Mouse (Mus musculus) forebrain, embryonic 13.5 days (tissue): ENCODE measurements at regions not wholly inside any gene's neighbourhood (a gene's known extent, or its start where the extent isn't known, plus 50 kb on each side); places are given as distances from the start of the nearest gene placed in this dataset.

Experiments used
- ATAC-seq: fragments of 200-750 bp; cut with Nextera tagmentation; 2 replicates; pipeline ENCODE4 v1.8.0; 2017
- H3K27ac ChIP-seq: fragments of 300-500 bp; sonication (generic); 2 replicates; pipeline ENCODE4 v1.5.1; 2015; ENCODE audit warnings: inconsistent platforms, mild to moderate bottlenecking, moderate library complexity
- H3K27me3 ChIP-seq: fragments of 300-500 bp; sonication (generic); 2 replicates; pipeline ENCODE4 v1.6.1; 2015; ENCODE audit warnings: mild to moderate bottlenecking, inconsistent platforms
- H3K36me3 ChIP-seq: fragments of 300-500 bp; sonication (generic); 2 replicates; pipeline ENCODE4 v1.6.1; 2015; ENCODE audit warnings: mild to moderate bottlenecking, inconsistent platforms; ENCODE audit not compliant: poor library complexity, severe bottlenecking
- H3K4me1 ChIP-seq: fragments of 300-500 bp; sonication (generic); 2 replicates; pipeline ENCODE4 v1.6.1; 2015; ENCODE audit warnings: inconsistent platforms
- H3K4me2 ChIP-seq: fragments of 300-500 bp; sonication (generic); 2 replicates; pipeline ENCODE4 v1.6.1; 2015; ENCODE audit warnings: inconsistent platforms, mild to moderate bottlenecking, moderate library complexity
- H3K4me3 ChIP-seq: fragments of 300-500 bp; sonication (generic); 2 replicates; pipeline ENCODE4 v1.5.1; 2015; ENCODE audit warnings: mild to moderate bottlenecking, inconsistent platforms
- H3K9ac ChIP-seq: fragments of 300-500 bp; sonication (generic); 2 replicates; pipeline ENCODE4 v1.6.1; 2015; ENCODE audit warnings: mild to moderate bottlenecking, inconsistent platforms
- H3K9me3 ChIP-seq: fragments of 300-500 bp; sonication (generic); replicated peaks from 2 replicates; pipeline ENCODE4 v1.6.1; 2016; ENCODE audit warnings: inconsistent platforms
- WGBS: fragments of 180-500 bp; shearing (Covaris S2); methylation state at CpG from one replicate; pipeline ENCODE4 v1.1.7; 2015; 5-methylcytosine and 5-hydroxymethylcytosine counted together

DNA sequence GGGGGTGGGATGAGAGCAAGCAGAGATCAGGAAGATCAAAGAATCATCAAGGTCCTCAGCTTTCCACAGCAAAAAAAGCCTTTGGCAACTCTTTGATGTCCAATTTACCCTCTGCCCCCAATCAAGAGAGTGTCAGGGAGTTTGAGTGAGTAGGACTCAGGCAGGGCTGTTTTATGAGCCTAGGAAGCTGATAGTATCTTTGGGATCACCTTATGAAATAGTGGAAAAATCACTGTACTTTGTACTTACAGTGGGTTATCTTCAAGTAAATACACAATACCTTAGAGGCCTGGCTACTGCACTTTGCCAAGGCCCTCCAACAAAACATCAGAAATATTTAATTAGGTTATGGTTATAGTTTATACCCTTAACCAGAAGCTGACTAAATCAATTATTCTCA lies 1085.4 kb downstream of the Slc22a22 start:
- H3K27ac ChIP-seq = no peak overlapping the region
- no peaks in the 10 kb centered on the region for H3K27me3 ChIP-seq
- no peaks in the 10 kb centered on the region for H3K9me3 ChIP-seq
- ATAC-seq = no peak
- no peak overlapping the region for H3K4me3 ChIP-seq
- H3K4me1 ChIP-seq = no peaks in the 10 kb centered on the region
- H3K9ac ChIP-seq = no peak overlapping the region
- H3K4me2 ChIP-seq = no peak overlapping the region
- no peaks in the 10 kb centered on the region for H3K36me3 ChIP-seq

DNA sequence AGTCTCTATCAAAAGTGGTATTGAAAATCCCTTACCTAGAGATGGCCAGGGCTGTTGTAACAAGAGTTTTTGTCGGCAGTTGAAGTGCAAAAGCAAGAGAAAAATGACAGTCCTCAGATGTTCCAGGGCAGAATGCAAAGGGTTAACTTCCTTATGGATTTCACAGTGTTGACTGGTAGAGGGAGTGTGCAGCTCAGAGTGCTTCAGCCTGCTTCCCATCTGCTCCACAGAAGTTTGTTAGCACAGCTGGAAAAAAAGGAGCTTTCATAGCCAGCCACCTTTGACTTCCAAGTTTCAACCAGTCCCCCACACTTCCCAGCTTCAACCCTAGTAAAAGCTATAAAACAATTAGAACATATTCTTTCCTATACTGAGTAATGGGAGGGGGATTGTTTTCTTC lies 1098.9 kb downstream of the Slc22a22 start:
- WGBS = 74% methylated on average over 1 of the region's 1 CpGs

DNA sequence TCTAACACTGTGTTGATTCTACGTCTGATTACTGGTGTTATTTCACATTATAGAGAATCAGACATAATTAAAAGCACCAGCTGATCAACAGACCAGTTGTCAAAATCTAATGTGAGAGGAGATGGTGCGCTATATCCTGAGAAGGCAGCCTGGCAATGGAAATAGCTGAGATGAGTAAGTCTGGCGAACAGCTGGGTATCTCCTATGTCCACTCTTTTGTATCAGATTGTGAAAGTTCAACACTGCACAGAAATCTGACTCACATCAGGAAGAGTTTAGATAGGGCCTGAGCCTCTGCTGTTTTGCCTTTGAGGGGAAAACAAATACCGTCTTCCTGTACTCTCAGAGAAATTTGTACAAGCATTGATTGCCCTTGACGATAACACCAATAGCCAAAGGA lies 1126.5 kb downstream of the Slc22a22 start:
- Histone ChIP-seq H3K36me3 (no peaks in the 10 kb centered on the region), H3K4me2 (no peak overlapping the region), H3K27me3 (no peaks in the 10 kb centered on the region), H3K4me1 (no peaks in the 10 kb centered on the region), H3K4me3 (no peak overlapping the region), H3K9ac (no peak overlapping the region), H3K9me3 (no peaks in the 10 kb centered on the region), H3K27ac (no peak overlapping the region)
- WGBS = 88% methylated on average over 5 of the region's 5 CpGs
- no peak for ATAC-seq

More for the DNA sequence above, 1098.9 kb downstream of the Slc22a22 start:
- Histone ChIP-seq H3K4me1 (no peaks in the 10 kb centered on the region), H3K4me2 (no peak overlapping the region), H3K27me3 (no peaks in the 10 kb centered on the region), H3K9ac (no peak overlapping the region), H3K36me3 (no peaks in the 10 kb centered on the region), H3K4me3 (no peak overlapping the region), H3K9me3 (no peaks in the 10 kb centered on the region), H3K27ac (no peak overlapping the region)
- no peak for ATAC-seq

DNA sequence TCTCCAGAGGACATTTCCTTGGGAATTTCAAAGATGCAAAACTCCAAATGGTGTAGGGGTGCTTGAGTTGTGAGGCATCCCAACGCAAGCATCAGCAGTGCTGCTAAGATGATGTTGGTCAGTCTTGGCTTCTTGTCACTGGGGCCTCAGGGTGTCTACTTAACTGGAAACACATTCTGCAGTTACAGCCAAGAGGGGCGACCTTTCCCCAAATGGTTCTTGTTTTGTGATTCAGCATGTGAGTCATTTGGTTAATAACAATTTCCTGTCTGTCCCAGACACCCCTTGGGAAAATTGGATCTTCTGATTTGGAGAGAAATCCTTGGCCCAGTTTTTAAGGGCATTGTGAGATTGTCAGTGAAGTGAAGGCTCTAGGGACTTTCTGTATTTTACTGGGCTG lies 1131.3 kb downstream of the Slc22a22 start:
- ATAC-seq = no peak
- H3K4me3 ChIP-seq = no peak overlapping the region
- H3K9me3 ChIP-seq = no peaks in the 10 kb centered on the region
- no peaks in the 10 kb centered on the region for H3K27me3 ChIP-seq
- H3K27ac ChIP-seq = no peak overlapping the region
- no peak overlapping the region for H3K4me2 ChIP-seq
- 86% methylated on average over 2 of the region's 2 CpGs for WGBS
- no peaks in the 10 kb centered on the region for H3K36me3 ChIP-seq
- H3K4me1 ChIP-seq = peaks cover 4% of the 10 kb centered on the region; the same call in 1 of the 2 replicates
- H3K9ac ChIP-seq = no peak overlapping the region

DNA sequence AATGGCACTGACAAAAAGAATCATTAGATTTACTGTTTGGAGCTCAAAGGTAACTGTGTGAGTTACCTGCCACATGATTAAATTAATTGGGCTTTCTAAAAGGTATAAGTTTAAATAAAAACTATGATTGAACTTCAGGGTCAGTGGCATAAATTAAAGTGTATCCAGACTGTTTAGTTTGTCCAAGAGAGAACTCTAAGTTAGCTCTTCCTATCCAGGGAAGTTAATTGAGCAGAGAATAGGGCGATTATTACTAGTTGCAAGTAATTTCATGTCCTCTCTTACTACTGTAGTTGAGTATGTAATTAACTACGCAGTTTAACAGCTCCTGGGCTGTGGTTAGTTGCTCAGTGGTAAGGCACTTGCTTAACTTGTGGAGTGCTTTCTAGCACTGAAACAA lies 1132.5 kb downstream of the Slc22a22 start:
- Histone ChIP-seq H3K27ac (no peak overlapping the region), H3K36me3 (no peaks in the 10 kb centered on the region), H3K4me1 (peaks cover 4% of the 10 kb centered on the region; the same call in 1 of the 2 replicates), H3K9me3 (no peaks in the 10 kb centered on the region), H3K9ac (no peak overlapping the region), H3K4me3 (no peak overlapping the region), H3K27me3 (no peaks in the 10 kb centered on the region), H3K4me2 (no peak overlapping the region)
- no peak for ATAC-seq
- WGBS = 78% methylated on average over 2 of the region's 2 CpGs

GRCm38 (mm10) chr15:56344304-56344932 lies 1133.0 kb downstream of the Slc22a22 start:
- ATAC-seq = no peak
- H3K9ac ChIP-seq = no peak overlapping the region
- no peaks in the 10 kb centered on the region for H3K36me3 ChIP-seq
- H3K9me3 ChIP-seq = no peaks in the 10 kb centered on the region
- peaks cover 4% of the 10 kb centered on the region; the same call in 1 of the 2 replicates for H3K4me1 ChIP-seq
- H3K4me3 ChIP-seq = no peak overlapping the region
- H3K4me2 ChIP-seq = no peak overlapping the region
- 38% methylated on average over 4 of the region's 4 CpGs for WGBS
- H3K27me3 ChIP-seq = no peaks in the 10 kb centered on the region
- no peak overlapping the region for H3K27ac ChIP-seq

GRCm38 (mm10) chr15:56337879-56338278 lies 1139.5 kb downstream of the Slc22a22 start:
- H3K9me3 ChIP-seq = no peaks in the 10 kb centered on the region
- WGBS = 74% methylated on average over 5 of the region's 5 CpGs
- H3K27ac ChIP-seq = no peak overlapping the region
- no peaks in the 10 kb centered on the region for H3K27me3 ChIP-seq
- no peak overlapping the region for H3K4me3 ChIP-seq
- no peaks in the 10 kb centered on the region for H3K36me3 ChIP-seq
- ATAC-seq = no peak
- H3K9ac ChIP-seq = no peak overlapping the region
- H3K4me1 ChIP-seq = no peaks in the 10 kb centered on the region
- H3K4me2 ChIP-seq = no peak overlapping the region

DNA sequence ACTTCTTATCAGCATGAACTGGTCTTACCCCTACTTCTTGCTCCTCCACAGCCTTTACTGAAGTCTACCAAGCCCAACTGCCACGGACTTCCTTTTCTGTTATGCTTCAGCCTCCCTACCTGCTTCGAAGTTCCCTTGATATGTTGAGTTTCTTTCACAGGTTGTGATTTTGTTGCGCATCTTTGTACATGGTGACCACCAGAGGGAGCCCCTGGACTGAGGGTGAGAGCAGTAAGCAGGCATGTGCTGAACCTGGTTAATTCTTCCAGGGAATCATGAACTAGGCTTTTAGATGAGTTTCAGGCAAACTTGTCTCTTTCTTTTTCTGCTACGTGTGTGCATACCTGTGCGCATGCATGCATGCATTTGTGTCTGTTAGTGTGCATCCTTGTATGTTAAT lies 1141.0 kb downstream of the Slc22a22 start:
- Histone ChIP-seq H3K4me1 (no peaks in the 10 kb centered on the region), H3K4me2 (no peak overlapping the region), H3K4me3 (no peak overlapping the region), H3K36me3 (no peaks in the 10 kb centered on the region), H3K9me3 (no peaks in the 10 kb centered on the region), H3K9ac (no peak overlapping the region), H3K27ac (no peak overlapping the region), H3K27me3 (no peaks in the 10 kb centered on the region)
- ATAC-seq = peak; percentile 69
- WGBS = 43% methylated on average over 5 of the region's 5 CpGs

- no peaks in the 10 kb centered on the region for H3K4me1 ChIP-seq
- no peak overlapping the region for H3K4me2 ChIP-seq
- no peaks in the 10 kb centered on the region for H3K27me3 ChIP-seq
- no peak overlapping the region for H3K27ac ChIP-seq
- WGBS = 68% methylated on average over 2 of the region's 2 CpGs
- no peaks in the 10 kb centered on the region for H3K9me3 ChIP-seq
- no peak overlapping the region for H3K9ac ChIP-seq
- no peaks in the 10 kb centered on the region for H3K36me3 ChIP-seq
- no peak for ATAC-seq
- no peak overlapping the region for H3K4me3 ChIP-seq
Measured at GRCm38 (mm10) chr15:56335011-56335410, 1142.4 kb downstream of the Slc22a22 start.

DNA sequence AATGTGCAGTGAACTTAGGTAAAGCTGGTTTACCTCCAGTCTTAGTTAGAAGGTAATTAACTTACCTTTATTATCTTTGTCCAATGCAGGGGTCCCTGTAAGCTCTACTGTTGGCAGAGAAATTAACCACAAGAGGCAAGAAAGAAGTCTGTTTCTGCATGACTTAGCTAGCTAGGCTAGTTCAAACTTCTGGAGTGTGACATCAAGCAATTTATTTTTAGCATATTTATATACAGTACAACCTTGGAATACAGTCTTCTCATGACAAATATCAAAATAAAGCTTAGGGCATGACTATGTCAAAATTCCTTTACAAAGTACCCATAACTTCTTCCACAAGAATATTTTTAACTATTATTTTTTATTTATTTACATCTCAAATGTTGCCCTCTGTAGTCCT lies 1156.9 kb downstream of the Slc22a22 start:
- no peak overlapping the region for H3K27ac ChIP-seq
- H3K4me3 ChIP-seq = no peak overlapping the region
- no peaks in the 10 kb centered on the region for H3K4me1 ChIP-seq
- no peak overlapping the region for H3K9ac ChIP-seq
- H3K36me3 ChIP-seq = no peaks in the 10 kb centered on the region
- no peak overlapping the region for H3K4me2 ChIP-seq
- no peaks in the 10 kb centered on the region for H3K9me3 ChIP-seq
- no peak for ATAC-seq
- no peaks in the 10 kb centered on the region for H3K27me3 ChIP-seq

DNA sequence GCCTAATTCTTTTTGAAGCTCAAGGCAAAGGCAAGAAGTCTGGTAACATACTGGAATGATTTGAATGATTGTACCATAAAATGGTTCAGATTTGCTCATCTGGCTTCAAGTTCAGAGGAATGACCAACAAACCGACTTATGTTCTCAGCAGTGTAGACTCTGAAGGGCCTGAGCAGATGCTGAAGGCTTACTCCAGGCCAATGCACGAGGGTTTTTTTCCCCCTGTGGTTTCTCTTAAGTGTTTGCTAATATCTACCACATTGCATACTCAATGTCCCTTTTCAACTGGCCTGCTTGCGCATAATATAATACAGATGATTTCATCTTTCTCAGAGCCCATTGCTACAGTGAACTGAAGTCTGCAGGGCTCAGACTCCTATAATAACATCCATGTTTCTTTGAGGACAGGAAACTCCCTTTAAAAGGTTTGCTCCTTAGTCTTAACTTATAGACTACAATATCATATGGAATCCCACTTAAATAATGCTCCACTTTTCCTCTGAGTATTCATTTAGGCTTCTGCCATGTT lies 1182.5 kb downstream of the Slc22a22 start:
- no peaks in the 10 kb centered on the region for H3K27me3 ChIP-seq
- no peaks in the 10 kb centered on the region for H3K9me3 ChIP-seq
- H3K27ac ChIP-seq = no peak overlapping the region
- no peak overlapping the region for H3K4me3 ChIP-seq
- H3K4me2 ChIP-seq = no peak overlapping the region
- no peak for ATAC-seq
- H3K9ac ChIP-seq = no peak overlapping the region
- no peaks in the 10 kb centered on the region for H3K4me1 ChIP-seq
- 81% methylated on average over 3 of the region's 3 CpGs for WGBS
- H3K36me3 ChIP-seq = no peaks in the 10 kb centered on the region

DNA sequence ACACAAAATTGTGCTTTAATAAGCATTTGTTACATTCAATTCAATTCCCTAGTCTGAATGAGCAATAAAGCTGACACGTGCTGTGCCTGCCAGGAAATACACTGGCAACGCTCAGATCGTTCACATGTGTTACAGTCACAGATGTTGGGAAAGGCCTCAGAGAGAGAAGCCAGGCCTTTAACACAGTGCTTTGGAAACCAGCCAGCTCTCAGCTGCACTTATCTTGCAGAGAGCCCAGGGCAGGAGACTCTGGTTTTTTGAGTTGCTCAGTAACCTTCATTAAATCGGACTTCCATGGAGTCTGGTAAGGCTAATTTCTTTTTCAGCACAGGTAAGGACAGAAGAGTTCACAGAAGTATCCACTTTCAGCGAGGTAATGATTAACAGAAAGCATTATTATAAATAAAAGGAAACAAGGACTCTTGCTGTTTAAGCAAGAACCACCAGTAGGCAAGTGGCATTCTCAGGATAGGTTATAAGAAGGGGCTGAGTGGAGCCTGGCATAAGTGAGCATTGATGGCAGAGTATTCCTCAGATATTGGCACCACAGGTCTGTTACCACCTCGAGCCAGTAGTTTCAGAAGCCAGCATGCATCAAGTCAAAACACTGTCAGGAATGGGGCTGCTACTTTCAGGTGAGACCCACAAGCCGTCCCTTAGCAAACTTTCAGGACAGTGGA lies 1198.7 kb downstream of the Slc22a22 start:
- 33% methylated on average over 7 of the region's 7 CpGs for WGBS
- no peaks in the 10 kb centered on the region for H3K27me3 ChIP-seq
- no peak overlapping the region for H3K9ac ChIP-seq
- no peak overlapping the region for H3K27ac ChIP-seq
- peaks cover 15% of the 10 kb centered on the region for H3K4me1 ChIP-seq
- no peak overlapping the region for H3K4me2 ChIP-seq
- H3K4me3 ChIP-seq = no peak overlapping the region
- ATAC-seq = peak; percentile 98
- H3K36me3 ChIP-seq = no peaks in the 10 kb centered on the region
- H3K9me3 ChIP-seq = no peaks in the 10 kb centered on the region
